Mouse (Mus musculus) lung, postnatal 10 days (tissue): ENCODE measurements around the gene Vpreb1.
A peak's percentile ranks its signal among the peaks of the same experiment; 100 is the strongest.
"Not testable (repeated sequence)": the region's sequence is repeated elsewhere in the genome, so short reads cannot be mapped to it uniquely, and the experiment has no call there.

Experiments used
- DNase-seq: peaks from one replicate; pipeline ENCODE4 v3.0.0; 2021

Gene Vpreb1

DNA sequence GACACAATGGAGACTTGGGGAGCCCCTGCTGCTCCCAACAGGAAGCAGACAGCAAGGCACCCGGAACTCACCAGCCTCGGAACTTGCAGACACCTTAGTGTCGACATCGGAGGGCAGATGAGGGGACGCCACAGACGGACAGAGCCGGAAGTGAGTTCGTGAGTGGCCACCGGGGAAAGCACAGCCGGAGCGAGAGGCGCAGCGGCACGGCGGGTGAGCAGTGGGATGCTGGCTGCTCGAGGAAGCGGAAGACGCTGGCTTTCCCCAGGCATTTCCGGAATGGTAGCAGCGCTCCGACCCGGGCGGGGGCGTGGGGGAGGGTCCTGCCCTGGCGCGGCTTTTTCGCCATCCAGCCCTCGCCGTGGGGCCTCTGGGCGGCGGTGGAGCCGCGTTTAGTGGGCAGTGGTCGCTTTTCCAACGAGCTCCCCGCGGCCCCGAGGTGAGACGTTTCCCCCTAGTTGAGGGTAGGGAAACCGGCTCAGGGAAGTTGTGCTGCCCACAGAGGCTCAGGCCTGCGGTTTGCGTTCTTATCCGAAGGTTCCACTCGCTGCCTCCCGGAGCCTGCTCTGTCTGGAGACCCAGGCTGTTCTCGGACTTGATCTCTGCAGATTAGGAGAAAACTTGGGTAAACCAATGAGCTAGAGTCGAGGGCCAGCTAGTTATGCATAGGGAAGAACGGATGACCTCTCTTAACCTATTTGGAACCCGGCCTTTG, at the start of gene Vpreb1, which contains the start of gene Top3b:
Gene Vpreb1, minus strand, starts transcription at position 227 of the 715 bp plus-strand sequence.
Gene Top3b, plus strand, starts transcription at position 120 of the 715 bp plus-strand sequence.
- DNase-seq: peak; percentile 94

- no peak for DNase-seq
Observed at GRCm38 (mm10) chr16:16918441-16919117, 47.9 kb upstream of the Vpreb1 start.

GRCm38 (mm10) chr16:16913440-16913839, 42.8 kb upstream of the Vpreb1 start:
- DNase-seq: no peak

DNA sequence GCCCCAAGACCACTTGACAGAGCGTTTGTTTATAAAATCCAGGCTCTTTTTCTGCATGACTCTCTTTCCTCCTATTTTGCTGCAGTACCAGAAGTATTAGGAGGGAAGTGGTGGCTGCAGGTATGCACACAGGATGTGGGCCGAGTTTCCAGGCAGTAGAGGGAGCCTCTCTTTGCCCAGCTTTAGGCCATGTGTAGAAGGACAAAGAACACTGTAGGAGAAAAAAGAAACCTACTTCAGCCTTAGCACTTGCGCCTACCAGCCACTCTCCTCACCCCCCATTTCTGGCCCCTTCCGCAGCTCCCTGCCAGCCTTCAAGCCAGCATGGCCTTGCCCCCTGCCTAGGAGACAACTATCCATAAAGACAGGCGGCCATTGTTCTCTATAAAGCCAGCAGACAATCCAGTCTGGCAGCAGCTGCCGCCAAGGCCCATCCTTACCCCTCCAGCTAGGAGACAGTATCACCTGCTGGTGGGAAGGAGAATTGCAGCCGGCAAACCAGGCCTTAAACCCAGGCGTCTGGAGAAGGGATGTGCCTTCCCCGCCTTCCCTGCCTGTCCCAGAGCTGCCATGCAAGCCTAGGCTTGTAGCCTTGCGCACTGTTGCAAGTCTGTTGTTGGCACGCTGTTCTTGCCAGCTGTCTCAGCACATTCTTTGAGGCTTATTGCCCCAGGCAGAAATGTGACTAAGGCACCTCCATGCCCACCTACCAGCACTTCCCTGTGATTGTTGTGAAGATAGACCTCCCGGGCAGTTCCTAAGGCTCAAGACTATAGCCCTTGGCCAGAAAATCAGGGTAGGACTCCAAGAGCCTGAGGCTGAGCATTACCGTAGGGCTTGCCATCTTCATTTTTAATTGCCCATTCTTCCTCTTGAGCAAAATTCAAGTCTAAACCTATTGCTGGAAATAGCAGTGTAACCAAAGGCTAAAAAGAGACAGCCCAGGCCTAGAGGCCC, 41.3 kb upstream of the Vpreb1 start:
- peak; percentile 91 for DNase-seq

- DNase-seq: peak; percentile 93
Observed at GRCm38 (mm10) chr16:16907799-16908198, 37.2 kb upstream of the Vpreb1 start.

GRCm38 (mm10) chr16:16903188-16903587, 32.5 kb upstream of the Vpreb1 start:
- DNase-seq: peak; percentile 31

DNA sequence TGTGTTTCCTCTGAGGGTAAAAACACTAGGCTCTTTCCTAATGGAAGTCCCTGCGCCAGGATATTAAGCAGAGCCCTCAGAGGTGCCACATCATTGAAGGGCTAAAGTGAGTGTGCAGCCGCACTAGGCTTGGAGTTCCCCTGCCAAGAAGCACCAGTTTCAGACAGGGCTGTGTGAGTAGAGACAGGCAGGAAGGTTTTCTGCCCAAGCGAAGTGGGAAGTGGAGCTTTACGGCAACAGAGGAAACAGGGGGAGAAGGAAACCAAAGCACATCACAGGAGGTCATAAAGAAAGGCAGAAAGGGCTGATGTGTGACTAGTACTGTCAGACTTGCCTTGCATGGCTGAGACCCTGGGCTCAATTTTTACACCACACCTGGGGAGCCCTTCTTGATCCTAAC, 31.7 kb upstream of the Vpreb1 start:
- no peak for DNase-seq

DNA sequence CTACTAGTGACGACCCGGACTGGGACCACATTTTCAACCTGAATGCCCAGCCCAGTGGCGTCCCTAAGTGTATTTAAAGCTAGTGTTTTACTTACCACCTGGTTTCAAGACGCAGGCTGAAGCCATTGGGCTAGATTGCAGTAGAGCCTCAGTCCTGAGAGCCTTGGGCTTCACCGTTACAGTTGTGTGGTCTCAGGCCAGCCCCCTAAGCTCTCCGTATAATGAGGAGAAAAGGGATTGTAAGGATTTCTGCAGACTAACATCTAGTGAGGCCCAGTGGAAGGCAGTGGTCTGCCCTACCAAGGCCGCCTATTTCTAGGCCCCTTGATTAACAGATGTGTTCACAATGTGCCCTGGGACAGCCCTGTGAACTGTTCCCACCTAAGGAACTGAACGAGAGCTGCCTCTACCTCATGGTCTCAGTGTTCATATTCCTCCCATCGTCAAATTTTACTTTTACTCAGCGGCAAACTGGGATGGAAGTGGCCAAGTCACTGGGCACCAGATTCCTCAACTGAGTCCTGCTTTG, 26.5 kb upstream of the Vpreb1 start:
- DNase-seq: no peak

DNA sequence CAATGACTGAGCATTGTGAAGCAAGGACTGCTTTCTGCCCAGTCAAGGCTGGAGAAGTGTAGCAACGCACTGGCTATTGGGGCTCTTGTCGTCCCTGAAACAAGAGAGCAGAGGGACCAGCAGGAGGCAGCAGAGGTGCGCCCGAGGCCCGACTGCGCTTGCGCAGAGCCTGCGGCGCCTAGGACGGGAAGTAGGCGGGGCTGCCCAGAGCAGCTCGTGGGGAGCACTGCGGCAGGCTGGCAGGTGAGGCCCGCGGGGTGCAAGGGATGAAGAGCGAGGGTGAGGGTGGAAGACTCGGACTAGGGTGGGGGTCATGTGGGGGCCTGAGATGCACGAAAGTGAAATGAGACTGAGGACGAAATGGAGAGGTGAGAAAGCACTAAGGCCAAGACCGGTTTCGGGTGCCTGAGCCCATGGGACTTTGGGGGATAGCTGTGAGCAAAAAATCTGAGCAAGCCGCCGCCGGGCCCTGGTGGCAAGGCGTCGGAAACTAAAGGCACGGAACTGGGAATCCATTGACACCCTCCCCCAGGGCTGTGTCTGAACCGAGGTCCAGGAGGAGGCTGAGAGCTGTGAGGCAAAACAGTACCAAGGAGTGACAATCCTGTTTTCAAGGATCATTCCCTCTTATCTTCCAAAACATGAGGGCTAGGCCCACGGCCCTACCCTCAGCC, 25.9 kb upstream of the Vpreb1 start, which contains the start of gene Ppm1f:
Gene Ppm1f, plus strand, starts transcription at position 88 of the 674 bp plus-strand sequence.
- DNase-seq: peak; percentile 96

GRCm38 (mm10) chr16:16896015-16896381, 25.4 kb upstream of the Vpreb1 start:
- DNase-seq: no peak

DNA sequence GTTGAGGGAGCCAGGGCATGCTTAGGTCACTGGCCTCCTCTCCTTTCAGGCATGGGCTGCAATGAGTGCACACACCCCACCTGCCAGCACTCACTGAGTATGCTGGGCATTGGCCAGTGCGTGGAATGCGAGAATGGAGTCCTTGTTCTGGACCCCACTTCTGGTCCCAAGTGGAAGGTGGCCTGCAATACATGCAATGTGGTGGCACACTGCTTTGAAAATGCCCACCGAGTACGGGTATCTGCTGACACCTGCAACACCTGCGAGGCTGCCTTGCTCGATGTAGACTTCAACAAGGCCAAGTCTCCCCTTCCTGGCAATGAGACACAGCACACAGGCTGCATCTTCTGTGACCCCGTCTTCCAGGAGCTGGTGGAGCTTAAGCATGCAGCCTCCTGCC, 21.7 kb upstream of the Vpreb1 start:
- DNase-seq: no peak

- DNase-seq: no peak
Observed at GRCm38 (mm10) chr16:16888341-16888740, 17.7 kb upstream of the Vpreb1 start.

DNA sequence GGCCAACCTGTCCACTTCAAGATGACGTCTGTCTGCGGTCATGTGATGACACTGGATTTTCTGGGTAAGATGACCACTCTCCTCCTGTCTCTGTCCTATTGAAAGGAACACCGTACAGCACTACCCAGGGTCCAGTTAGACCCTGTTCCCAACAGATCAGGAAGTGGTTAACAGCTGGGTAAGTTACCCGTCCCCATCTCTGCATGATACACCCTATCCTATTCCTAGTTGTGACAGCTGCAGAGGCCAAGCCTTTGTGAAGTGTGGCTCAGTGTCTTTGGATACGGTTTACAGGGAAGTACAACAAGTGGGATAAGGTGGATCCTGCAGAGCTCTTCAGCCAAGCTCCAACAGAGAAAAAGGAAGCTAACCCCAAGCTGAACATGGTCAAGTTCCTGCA, 8.4 kb upstream of the Vpreb1 start:
- DNase-seq: no peak

DNA sequence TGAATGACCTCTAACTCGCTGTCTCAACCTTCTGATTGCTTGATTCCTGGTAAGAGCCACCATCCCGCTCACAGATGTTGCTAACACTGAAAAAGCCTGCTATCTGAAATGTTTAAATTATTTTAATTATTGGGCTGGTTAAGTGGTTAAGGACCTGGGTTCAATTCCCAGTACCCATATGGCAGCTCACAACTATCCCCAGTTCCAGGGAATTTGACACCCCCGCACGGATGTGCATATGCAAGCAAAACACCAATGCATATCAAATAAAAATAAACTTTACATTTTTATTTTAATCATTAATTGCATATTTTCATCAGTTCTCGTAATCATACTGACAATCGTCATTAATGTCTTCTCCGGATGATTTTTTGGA, 414 bp downstream of the Vpreb1 start:
- no peak for DNase-seq

DNA sequence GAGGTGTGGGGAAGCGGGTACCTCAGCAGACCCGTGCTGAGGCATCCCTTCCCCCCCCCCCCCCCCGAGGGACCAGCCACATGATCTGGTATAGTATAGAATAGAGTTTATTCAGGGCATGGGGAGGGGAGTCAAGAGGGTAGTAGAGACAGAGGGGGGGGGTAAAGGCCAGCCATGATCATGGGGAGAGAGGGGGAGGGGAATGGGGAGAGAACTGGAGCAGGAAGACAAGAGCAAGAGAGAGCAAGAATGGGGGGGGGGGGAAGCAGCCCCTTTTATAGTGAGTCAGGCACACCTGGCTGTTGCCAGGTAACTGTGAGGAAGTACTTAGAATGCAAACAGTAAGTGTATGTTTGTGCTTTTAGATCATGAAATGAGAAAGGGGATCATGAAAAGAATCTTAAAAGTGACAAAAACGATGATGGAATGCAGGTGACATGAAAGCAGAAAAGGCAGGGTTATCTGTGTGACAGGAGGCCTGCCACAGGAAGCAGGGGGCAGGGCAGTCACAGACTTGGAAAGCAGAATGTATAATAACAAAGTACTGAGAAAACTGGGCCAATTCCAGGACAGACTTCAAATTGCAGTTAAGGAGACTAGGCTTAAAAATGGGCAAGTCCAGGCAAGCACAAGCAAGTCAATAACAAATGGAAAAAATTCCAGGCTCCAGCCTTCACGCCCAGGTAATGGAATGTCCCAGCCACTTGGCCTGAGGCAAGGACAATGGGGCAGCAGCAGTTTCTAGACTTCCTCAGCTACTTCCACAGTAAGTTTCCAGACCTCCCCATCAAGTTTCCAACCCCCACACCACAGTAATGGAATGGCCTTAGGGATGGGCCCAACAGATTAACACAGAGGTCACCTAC, 4.7 kb downstream of the Vpreb1 start:
- peak; percentile 61 for DNase-seq

DNA sequence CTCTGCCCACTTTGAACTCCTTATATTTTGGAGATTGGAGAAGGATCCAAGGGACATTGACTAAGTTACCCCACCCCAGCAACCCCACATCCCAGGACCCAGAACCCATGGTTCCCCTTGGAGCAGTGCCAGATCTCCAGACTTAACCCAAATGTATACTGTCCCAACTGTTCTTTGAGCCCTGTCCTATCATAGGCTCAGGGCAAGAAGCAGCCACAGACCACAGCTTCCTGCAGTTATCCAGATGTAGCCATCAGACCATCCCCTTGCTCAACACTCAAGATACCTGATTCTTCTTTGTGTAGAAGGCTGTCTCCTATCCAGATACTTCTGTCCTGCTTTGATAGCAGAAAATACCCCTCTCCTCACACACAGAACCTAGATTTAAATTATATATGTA, 5.4 kb downstream of the Vpreb1 start:
- no peak for DNase-seq

- no peak for DNase-seq
Observed at GRCm38 (mm10) chr16:16863978-16864377, 6.7 kb downstream of the Vpreb1 start, which contains the start of gene Igll1. TSS of gene Igll1 (minus strand) at chr16:16863985.

DNA sequence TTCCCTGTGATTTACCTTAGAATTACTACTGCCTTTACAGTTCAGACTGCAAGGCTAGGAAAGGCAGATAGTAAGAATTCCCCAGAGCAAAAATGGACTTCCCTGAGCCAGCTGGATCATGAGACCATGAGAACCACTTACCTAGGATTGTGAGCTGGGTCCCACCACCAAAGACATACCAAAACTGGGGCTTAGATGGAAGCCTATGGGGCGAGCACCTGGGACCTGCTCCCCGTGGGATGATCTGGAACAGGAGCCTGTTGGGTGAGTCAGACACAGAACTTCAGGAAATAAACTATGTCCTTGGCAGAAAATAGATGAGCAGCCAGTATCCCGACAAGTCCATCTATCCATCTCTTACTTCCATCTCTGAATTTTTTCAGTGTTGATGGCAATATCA, 8.4 kb downstream of the Vpreb1 start:
- DNase-seq: no peak

GRCm38 (mm10) chr16:16856731-16857476, 13.7 kb downstream of the Vpreb1 start:
- no peak for DNase-seq

- not testable (repeated sequence) for DNase-seq
Observed at GRCm38 (mm10) chr16:16856054-16856453, 14.6 kb downstream of the Vpreb1 start.

DNA sequence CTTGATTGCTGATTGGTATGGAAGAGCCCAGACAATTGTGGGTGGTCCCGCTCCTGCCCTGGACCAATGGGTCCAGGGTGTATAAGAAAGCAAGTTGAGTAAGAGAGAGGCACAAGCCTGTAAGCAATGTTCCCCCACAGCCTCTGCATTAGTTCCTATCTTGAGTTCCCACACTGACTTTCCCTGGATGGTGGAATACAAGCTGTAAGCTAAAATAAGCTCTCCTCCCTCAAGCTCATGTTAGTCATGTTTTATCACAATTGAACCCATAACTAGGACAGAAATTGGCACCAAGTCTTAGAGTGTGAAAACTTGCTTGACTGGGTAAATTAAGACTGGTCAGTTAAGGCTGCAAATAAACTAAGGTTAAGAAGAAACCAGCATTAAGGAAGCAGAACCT, 15.1 kb downstream of the Vpreb1 start:
- DNase-seq: no peak
